Mouse (Mus musculus) limb, embryonic 11.5 days (tissue): ENCODE measurements around the gene Tm7sf2. TPM values are rescaled to one million over a fixed set of nuclear protein-coding genes. Genes with fewer than 3 reads are reported as not detected.

Source experiments
- ATAC-seq: fragments of 200-750 bp; cut with Nextera tagmentation; 2 replicates; pipeline ENCODE4 v1.8.0; 2017; ENCODE audit warnings: low read depth; ENCODE audit not compliant: insufficient number of reproducible peaks, low FRiP score, low TSS enrichment
- DNase-seq: peaks from one replicate; pipeline ENCODE4 v3.0.0-alpha.2; 2015; ENCODE audit warnings: low spot score
- H3K27ac ChIP-seq: fragments of 300-500 bp; sonication (generic); replicated peaks from 2 replicates; pipeline ENCODE4 v1.5.1; 2014; ENCODE audit warnings: low read depth, mild to moderate bottlenecking, low read length
- H3K27me3 ChIP-seq: fragments of 300-500 bp; sonication (generic); 2 replicates; pipeline ENCODE4 v1.6.1; 2014; ENCODE audit warnings: mild to moderate bottlenecking, low read length, mixed read lengths; ENCODE audit not compliant: control insufficient read depth, insufficient read depth
- H3K36me3 ChIP-seq: fragments of 300-500 bp; sonication (generic); 2 replicates; pipeline ENCODE4 v1.6.1; 2014; ENCODE audit warnings: mild to moderate bottlenecking, low read length, moderate library complexity, mixed read lengths; ENCODE audit not compliant: control insufficient read depth, insufficient read depth
- H3K4me1 ChIP-seq: fragments of 300-500 bp; sonication (generic); 2 replicates; pipeline ENCODE4 v1.6.1; 2014; ENCODE audit warnings: low read length, mixed read lengths; ENCODE audit not compliant: control insufficient read depth, insufficient read depth
- H3K4me2 ChIP-seq: fragments of 300-500 bp; sonication (generic); 2 replicates; pipeline ENCODE4 v1.6.1; 2014; ENCODE audit warnings: low read depth, mild to moderate bottlenecking, moderate library complexity; ENCODE audit not compliant: severe bottlenecking
- H3K4me3 ChIP-seq: fragments of 300-500 bp; sonication (generic); 2 replicates; pipeline ENCODE4 v1.5.1; 2014; ENCODE audit warnings: low read depth, low read length
- H3K9ac ChIP-seq: fragments of 300-500 bp; sonication (generic); 2 replicates; pipeline ENCODE4 v1.6.1; 2014; ENCODE audit warnings: mild to moderate bottlenecking, low read length
- H3K9me3 ChIP-seq: fragments of 300-500 bp; sonication (generic); 2 replicates; pipeline ENCODE4 v1.6.1; 2016; ENCODE audit warnings: low read length; ENCODE audit not compliant: control insufficient read depth
- WGBS: fragments of 180-500 bp; shearing (Covaris S2); extraction: QIAGEN DNeasy Blood & Tissue Kit; methylation state at CpG from one replicate; pipeline ENCODE4 v1.1.7; 2014; 5-methylcytosine and 5-hydroxymethylcytosine counted together
- polyA plus RNA-seq: library from polyadenylated mRNA; unstranded; fragments of >200 nt; fragmentation: Nextera tagmentation; extraction: Ambion mirVana; gene quantifications from 2 replicates; pipeline ENCODE4 v1.2.1, GENCODE M21; 2014

Tm7sf2 gene
- polyA plus RNA-seq, 1 experiment from 2014 or later = 21.6 TPM

GRCm38 (mm10) chr19:6097847-6098246 lies 29.7 kb upstream of the Tm7sf2 start:
- no peak overlapping the region for H3K9ac ChIP-seq
- H3K4me1 ChIP-seq = no peaks in the 10 kb centered on the region
- ATAC-seq = no peak
- DNase-seq = no peak
- no peaks in the 10 kb centered on the region for H3K27me3 ChIP-seq
- H3K36me3 ChIP-seq = peaks cover 12% of the 10 kb centered on the region
- H3K9me3 ChIP-seq = no peaks in the 10 kb centered on the region
- H3K27ac ChIP-seq = no peak overlapping the region
- H3K4me3 ChIP-seq = no peak overlapping the region
- WGBS = 91% methylated on average over 3 of the region's 3 CpGs
- no peak overlapping the region for H3K4me2 ChIP-seq

DNA sequence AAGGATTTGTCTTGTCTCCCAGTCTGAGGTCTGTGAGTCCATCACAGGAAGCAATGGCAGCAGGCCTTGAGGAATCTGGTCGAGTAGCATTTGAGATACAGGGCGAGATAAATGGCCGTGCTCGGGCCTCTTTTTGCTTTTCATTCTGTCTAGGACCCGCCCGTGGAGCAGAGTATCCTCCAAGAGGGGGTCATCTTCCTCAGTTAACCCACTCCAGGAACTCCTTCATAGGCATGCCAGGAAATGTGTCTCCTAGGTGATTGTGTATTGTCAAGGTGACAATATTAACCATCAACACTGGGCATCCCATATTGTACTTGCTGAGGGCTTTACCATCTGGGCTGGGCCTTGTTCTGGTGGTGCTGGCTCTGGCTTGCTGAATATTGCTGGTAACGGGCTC lies 25.9 kb upstream of the Tm7sf2 start, which contains the start of gene AC131692.1:
Gene AC131692.1, plus strand, starts transcription at position 301 of the 400 bp plus-strand sequence.
- no peak within 1 kb of the TSS for H3K4me2 ChIP-seq
- no peak within 1 kb of the TSS for H3K27ac ChIP-seq
- peaks cover 25% of the 10 kb centered on the region for H3K36me3 ChIP-seq
- peak within 1 kb of the TSS; percentile 17; the same call in 1 of the 2 replicates for H3K9ac ChIP-seq
- DNase-seq = no peak
- no peak within 1 kb of the TSS for H3K4me3 ChIP-seq
- no peaks in the 10 kb centered on the region for H3K9me3 ChIP-seq
- no peak for ATAC-seq
- WGBS = 94% methylated on average over 7 of the region's 7 CpGs
- no peaks in the 10 kb centered on the region for H3K4me1 ChIP-seq
- H3K27me3 ChIP-seq = no peaks in the 10 kb centered on the region

DNA sequence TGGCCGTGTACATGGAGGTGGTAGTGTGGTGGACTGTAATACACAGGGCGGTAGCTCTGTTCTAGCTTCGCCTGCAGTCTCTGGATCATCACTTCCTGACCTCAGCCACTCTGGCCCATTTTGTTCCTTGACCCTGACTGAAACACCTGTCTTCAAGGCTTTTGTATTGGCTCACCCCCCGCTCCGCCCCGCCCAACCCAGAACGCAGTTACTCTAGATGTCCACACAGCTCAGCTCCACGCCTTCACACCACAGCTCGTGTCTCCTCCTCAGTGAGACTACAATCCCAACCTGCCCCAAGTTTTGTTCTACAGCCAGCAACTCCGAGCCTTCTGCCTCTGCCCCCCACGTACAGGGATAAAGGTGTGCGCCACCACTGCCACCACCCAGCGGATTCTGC lies 20.7 kb upstream of the Tm7sf2 start:
- no peak overlapping the region for H3K9ac ChIP-seq
- H3K4me2 ChIP-seq = no peak overlapping the region
- DNase-seq (no peak), ATAC-seq (no peak)
- peaks cover 4% of the 10 kb centered on the region for H3K4me1 ChIP-seq
- WGBS = 94% methylated on average over 13 of the region's 13 CpGs
- H3K27ac ChIP-seq = no peak overlapping the region
- H3K27me3 ChIP-seq = no peaks in the 10 kb centered on the region
- no peak overlapping the region for H3K4me3 ChIP-seq
- H3K36me3 ChIP-seq = peaks cover 22% of the 10 kb centered on the region
- H3K9me3 ChIP-seq = no peaks in the 10 kb centered on the region

DNA sequence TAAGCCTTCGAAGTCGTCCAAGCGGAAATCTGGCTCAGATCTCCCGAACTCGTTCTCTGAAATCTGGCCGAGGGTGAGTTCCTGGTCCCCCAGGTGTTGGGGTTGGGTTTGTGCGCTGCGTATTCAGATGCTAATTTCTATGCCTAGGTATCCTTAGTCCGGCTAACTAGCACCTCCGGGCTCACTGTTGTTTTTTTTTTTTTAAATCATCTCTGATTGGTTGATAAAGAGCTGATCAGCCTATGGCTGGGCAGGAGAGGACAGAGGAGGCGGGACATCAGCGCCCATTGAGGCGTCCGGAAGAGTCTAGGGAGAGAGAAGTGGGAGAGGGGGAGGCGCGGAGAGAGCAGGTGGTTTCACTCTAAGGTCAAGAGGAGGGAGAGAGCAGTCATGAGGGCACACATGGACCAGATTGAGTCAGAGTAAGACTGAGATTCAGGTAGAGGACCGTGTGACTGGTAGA lies 17.3 kb upstream of the Tm7sf2 start:
- no peaks in the 10 kb centered on the region for H3K9me3 ChIP-seq
- under 1% methylated on average over 17 of the region's 17 CpGs for WGBS
- no peak overlapping the region for H3K27ac ChIP-seq
- H3K36me3 ChIP-seq = peaks cover 15% of the 10 kb centered on the region
- H3K27me3 ChIP-seq = no peaks in the 10 kb centered on the region
- peak; percentile 81 for DNase-seq
- peak overlapping the region; percentile 81 for H3K4me3 ChIP-seq
- H3K9ac ChIP-seq = peak overlapping the region; percentile 76
- peak; percentile 76 for ATAC-seq
- H3K4me2 ChIP-seq = peak overlapping the region; percentile 95
- H3K4me1 ChIP-seq = peaks cover 7% of the 10 kb centered on the region

DNA sequence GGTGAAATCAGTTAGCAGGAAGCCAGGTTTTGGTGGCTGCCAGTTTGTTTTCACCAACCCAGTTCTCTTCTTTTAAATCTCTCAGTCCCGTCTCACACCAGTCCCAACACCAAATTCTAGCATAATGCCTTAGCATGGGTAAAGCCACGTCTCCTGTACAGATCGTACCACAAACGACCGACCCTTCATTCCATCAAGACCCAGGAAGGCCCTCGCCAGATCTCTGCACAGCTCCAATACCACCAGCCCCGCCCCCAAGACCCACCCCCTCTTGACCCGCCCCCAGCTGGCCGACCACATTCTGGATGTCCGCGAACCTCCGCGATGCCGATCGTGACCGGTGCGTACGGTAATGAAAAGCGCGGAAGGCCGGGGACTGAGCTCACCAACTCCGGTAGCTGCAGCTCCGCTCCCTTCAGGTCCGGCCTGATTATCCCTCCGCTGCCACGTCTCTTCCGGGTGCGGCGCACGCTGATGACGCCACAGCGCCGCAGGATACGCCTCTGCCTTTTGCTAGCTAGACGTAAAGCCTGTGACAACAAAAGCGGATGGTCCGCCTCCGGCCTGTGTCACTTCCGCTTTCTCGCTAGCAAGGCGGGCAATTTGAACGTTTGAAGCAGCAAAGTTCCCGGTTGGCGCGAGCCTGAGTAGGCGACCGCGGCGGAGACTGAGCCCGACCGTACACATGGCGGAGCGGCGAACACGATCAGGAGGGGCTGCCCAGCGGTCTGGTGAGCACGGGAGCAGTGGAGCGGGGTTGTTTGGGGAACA lies 16.5 kb upstream of the Tm7sf2 start, which contains the start of the genes Zfpl1 and Cdca5:
Gene Zfpl1, minus strand, starts transcription at position 479 of the 771 bp plus-strand sequence.
Gene Cdca5, plus strand, starts transcription at position 506 of the 771 bp plus-strand sequence.
- H3K4me3 ChIP-seq = peak within 1 kb of the TSS; percentile 81
- DNase-seq = peak; percentile 98
- no peaks in the 10 kb centered on the region for H3K9me3 ChIP-seq
- peaks cover 7% of the 10 kb centered on the region for H3K4me1 ChIP-seq
- H3K27ac ChIP-seq = 0 out of 2 replicates have a peak within 1 kb of the TSS, but pooled peaks have one; percentile 18
- H3K9ac ChIP-seq = peak within 1 kb of the TSS; percentile 76
- under 1% methylated on average over 58 of the region's 58 CpGs for WGBS
- peak; percentile 69 for ATAC-seq
- H3K4me2 ChIP-seq = peak within 1 kb of the TSS; percentile 95
- no peaks in the 10 kb centered on the region for H3K27me3 ChIP-seq
- peaks cover 9% of the 10 kb centered on the region for H3K36me3 ChIP-seq

GRCm38 (mm10) chr19:6082156-6082555 lies 14.0 kb upstream of the Tm7sf2 start, which contains the start of gene Gm28374:
Gene Gm28374 (minus strand): TSS chr19:6082256.
- Histone ChIP-seq H3K9me3 (no peaks in the 10 kb centered on the region), H3K4me2 (no peak within 1 kb of the TSS), H3K4me1 (peaks cover 7% of the 10 kb centered on the region), H3K27ac (no peak within 1 kb of the TSS), H3K27me3 (no peaks in the 10 kb centered on the region), H3K36me3 (peaks cover 5% of the 10 kb centered on the region), H3K9ac (no peak within 1 kb of the TSS), H3K4me3 (no peak within 1 kb of the TSS)
- WGBS = 87% methylated on average over 9 of the region's 9 CpGs
- ATAC-seq (no peak), DNase-seq (no peak)

DNA sequence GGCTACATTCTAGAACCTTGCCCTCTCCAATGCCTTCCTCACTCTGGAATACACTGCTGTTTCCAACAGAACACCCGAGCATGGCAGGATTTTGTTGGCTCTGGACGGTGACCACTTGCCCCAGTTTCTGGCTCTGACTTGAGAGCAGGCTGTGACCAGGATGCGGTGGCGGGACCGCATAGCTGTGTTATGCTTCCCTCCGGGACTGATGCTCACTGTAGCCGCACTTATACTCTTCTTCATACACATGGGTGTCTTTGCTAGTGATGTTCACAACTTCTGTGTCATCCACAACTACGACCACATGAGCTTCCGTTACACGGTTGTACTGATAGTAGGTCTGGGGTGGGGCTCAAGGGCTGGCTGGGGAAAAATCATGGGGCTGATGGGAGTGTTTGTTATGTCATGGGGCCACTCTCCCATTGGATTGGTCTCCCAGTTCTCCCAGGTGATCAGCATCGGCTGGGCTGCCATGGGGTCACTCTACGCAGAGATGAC lies 11.9 kb upstream of the Tm7sf2 start, which contains the start of gene Tmem262:
Gene Tmem262, plus strand, starts transcription at position 51 of the 498 bp plus-strand sequence.
- Histone ChIP-seq H3K9me3 (no peaks in the 10 kb centered on the region), H3K27ac (no peak within 1 kb of the TSS), H3K4me1 (peaks cover 5% of the 10 kb centered on the region), H3K36me3 (peaks cover 5% of the 10 kb centered on the region), H3K4me2 (no peak within 1 kb of the TSS), H3K9ac (no peak within 1 kb of the TSS), H3K27me3 (no peaks in the 10 kb centered on the region), H3K4me3 (no peak within 1 kb of the TSS)
- ATAC-seq (no peak), DNase-seq (no peak)
- 92% methylated on average over 12 of the region's 12 CpGs for WGBS

DNA sequence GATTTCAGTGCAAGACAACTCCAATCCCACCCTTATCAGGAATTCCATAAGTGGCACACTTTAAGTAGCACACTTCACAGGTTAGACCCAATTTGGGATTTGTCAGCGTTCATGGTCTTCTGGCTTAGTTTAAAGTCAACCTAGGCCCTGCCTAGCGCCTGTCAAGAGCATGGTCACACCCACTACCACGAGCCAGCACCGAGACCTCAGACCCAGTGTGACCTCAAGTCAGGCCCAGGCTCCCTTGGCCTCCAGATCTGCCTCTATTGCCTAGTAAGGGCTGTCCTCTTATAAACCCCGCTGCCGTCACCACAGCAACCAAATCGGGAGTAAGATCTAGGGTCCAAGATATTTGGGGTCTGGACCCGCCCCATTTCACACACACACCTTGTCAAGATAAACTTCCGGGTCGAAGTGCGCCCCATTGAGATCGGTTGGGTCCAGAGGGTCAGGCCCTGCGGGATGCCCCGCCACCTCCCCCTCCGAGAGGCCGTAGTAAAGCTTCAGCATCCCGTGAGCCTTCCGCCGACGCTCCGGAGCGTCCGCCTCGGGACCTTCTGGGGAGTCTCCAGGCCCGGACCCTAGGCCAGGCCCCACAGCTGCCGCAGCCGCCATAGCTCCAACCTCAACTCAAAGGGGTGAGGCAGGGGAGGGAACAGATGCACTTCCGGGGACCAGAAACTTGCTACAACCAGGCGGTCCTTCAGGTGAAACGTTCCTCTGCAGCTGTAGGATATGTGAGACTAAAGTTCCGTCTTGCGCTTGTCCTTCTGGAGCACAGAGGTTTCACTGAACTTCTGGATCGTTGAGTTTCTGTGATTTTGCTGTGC lies 8.6 kb upstream of the Tm7sf2 start, which contains the start of gene Vps51:
Gene Vps51, minus strand, starts transcription at position 668 of the 830 bp plus-strand sequence.
- Histone ChIP-seq H3K4me1 (no peaks in the 10 kb centered on the region), H3K36me3 (peaks cover 4% of the 10 kb centered on the region; the same call in 1 of the 2 replicates), H3K4me3 (peak within 1 kb of the TSS; percentile 62), H3K9ac (peak within 1 kb of the TSS; percentile 86), H3K4me2 (peak within 1 kb of the TSS; percentile 69), H3K27ac (no peak within 1 kb of the TSS; the same call in 1 of the 2 replicates), H3K27me3 (no peaks in the 10 kb centered on the region), H3K9me3 (no peaks in the 10 kb centered on the region)
- DNase-seq = peak; percentile 88
- peak; percentile 81 for ATAC-seq
- 1% methylated on average over 33 of the region's 33 CpGs for WGBS
